Mouse (Mus musculus): Measurements from ENCODE around the gene Ptar1. TPM values are rescaled to one million over a fixed set of nuclear protein-coding genes. Genes with fewer than 3 reads are reported as not detected.
A peak's percentile ranks its signal among the peaks of the same experiment; 100 is the strongest.

Gene Ptar1
- 17.0 and 28.0 TPM in 2 replicates for total RNA-seq (2014; rRNA removed)
- polyA plus RNA-seq (2015; fragmentation: Nextera tagmentation; extraction: Ambion mirVana), result 4.8 and 5.2 TPM in 2 replicates

DNA sequence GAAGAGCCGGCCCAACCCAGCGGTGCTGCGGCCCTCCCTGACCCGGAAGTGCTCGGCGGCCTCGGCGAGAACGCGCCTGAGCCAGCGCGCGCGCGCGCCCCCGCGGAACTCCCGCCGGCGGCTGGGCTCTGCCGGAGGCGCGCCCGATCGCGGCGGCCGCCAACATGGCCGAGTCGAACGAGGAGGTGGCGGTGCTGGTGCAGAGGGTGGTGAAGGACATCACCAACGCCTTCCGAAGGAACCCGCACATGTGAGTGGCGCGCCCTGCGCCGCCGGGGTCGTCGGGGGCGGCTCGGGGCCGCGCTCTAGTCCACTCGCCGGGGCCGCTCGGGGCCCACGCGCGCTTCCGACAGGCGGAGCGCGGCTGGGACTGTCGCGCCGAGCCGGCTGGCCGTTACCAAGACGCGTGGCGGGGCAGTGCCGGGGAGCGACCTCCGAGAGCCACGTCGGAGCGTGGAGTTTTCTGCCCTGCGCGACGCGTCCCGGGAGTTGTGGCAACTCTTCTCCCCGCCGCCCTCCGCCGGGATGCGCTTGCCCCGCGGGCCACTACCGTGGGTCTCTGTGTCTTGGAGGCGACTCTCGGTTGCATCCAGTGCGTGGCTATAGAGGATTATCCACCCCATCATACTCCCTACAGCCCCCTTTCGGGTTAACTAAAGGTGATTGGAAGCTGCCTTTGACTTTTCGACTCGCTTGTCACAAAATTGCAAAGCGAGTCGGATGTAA is at the start of gene Ptar1:
Ptar1 (plus strand) TSS at position 134 of the 726 bp plus-strand sequence.
- Histone ChIP-seq H3K4me3 (ENCODE audit: low read length) (peak within 1 kb of the TSS; percentile 85), H3K4me1 (ENCODE audit: insufficient read depth, low read length) (peaks cover 3% of the 10 kb centered on the region; the same call in 1 of the 2 replicates), H3K27me3 (ENCODE audit: insufficient read depth, low read length) (no peaks in the 10 kb centered on the region), H3K27ac (peak within 1 kb of the TSS; percentile 96), H3K9me3 (ENCODE audit: low read length) (no peaks in the 10 kb centered on the region), H3K36me3 (ENCODE audit: insufficient read depth, low read length) (no peaks in the 10 kb centered on the region), H3K9ac (replicated peaks; ENCODE audit: low read length) (peak within 1 kb of the TSS; percentile 85), H3K4me2 (ENCODE audit: low read depth, low read length) (peak within 1 kb of the TSS; percentile 76)
- ATAC-seq, result peak; percentile 95
- peak; percentile 95 for DNase-seq (ENCODE audit: low spot score)
- 0 out of 2 replicates have a peak, but pooled peaks have one; percentile 15 for TF ChIP-seq CTCF (IDR thresholded peaks at IDR 0.05; ENCODE audit: low read depth)
- WGBS, result under 1% methylated on average over 87 of the region's 93 CpGs

- Histone ChIP-seq H3K36me3 (ENCODE audit: insufficient read depth, low read length) (no peaks in the 10 kb centered on the region), H3K4me2 (ENCODE audit: low read depth, low read length) (no peak overlapping the region), H3K27ac (no peak overlapping the region), H3K4me1 (ENCODE audit: insufficient read depth, low read length) (no peaks in the 10 kb centered on the region), H3K9me3 (ENCODE audit: low read length) (no peaks in the 10 kb centered on the region), H3K9ac (replicated peaks; ENCODE audit: low read length) (no peak overlapping the region), H3K27me3 (ENCODE audit: insufficient read depth, low read length) (no peaks in the 10 kb centered on the region), H3K4me3 (ENCODE audit: low read length) (no peak overlapping the region)
- 96% methylated on average over 5 of the region's 5 CpGs for WGBS
- no peak for DNase-seq (ENCODE audit: low spot score)
- peak; percentile 27; the same call in 1 of the 2 replicates for ATAC-seq
- no peak for TF ChIP-seq CTCF (IDR thresholded peaks at IDR 0.05; ENCODE audit: low read depth)
These were observed 43.4 kb upstream of the Ptar1 start for GRCm38 (mm10) chr19:23643819-23644218.

- no peak for TF ChIP-seq CTCF (IDR thresholded peaks at IDR 0.05; ENCODE audit: low read depth)
- H3K36me3 ChIP-seq (ENCODE audit: insufficient read depth, low read length), result no peaks in the 10 kb centered on the region
- ATAC-seq, result no peak
- no peak overlapping the region for H3K4me2 ChIP-seq (ENCODE audit: low read depth, low read length)
- no peaks in the 10 kb centered on the region for H3K27me3 ChIP-seq (ENCODE audit: insufficient read depth, low read length)
- no peaks in the 10 kb centered on the region for H3K9me3 ChIP-seq (ENCODE audit: low read length)
- H3K4me1 ChIP-seq (ENCODE audit: insufficient read depth, low read length), result no peaks in the 10 kb centered on the region
- WGBS, result 66% methylated on average over 7 of the region's 7 CpGs
- H3K9ac ChIP-seq (replicated peaks; ENCODE audit: low read length), result no peak overlapping the region
- no peak for DNase-seq (ENCODE audit: low spot score)
- no peak overlapping the region for H3K4me3 ChIP-seq (ENCODE audit: low read length)
- H3K27ac ChIP-seq, result no peak overlapping the region
These were observed 41.9 kb upstream of the Ptar1 start for GRCm38 (mm10) chr19:23645347-23645746.

DNA sequence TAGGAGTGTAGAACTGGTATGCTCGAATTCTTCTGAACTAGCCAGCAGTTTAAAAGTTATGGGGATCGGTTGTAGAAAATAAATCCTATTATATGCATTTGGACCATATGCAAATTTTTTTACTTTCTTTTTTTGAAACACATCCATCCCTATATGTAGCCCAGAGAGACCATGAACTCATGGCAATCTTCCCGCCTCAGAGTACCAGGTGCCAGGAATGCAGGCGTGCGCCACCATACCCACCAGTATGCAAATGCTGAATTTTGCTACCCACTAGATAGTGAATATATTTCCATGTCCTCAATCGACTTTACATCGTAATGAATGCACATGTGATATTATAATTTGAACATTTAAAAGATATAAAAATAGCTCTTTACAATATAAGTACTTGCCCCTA is 39.9 kb upstream of the Ptar1 start:
- no peak overlapping the region for H3K27ac ChIP-seq
- 92% methylated on average over 7 of the region's 7 CpGs for WGBS
- no peak overlapping the region for H3K9ac ChIP-seq (replicated peaks; ENCODE audit: low read length)
- TF ChIP-seq CTCF (IDR thresholded peaks at IDR 0.05; ENCODE audit: low read depth), result no peak
- H3K36me3 ChIP-seq (ENCODE audit: insufficient read depth, low read length), result no peaks in the 10 kb centered on the region
- no peaks in the 10 kb centered on the region for H3K27me3 ChIP-seq (ENCODE audit: insufficient read depth, low read length)
- no peaks in the 10 kb centered on the region for H3K9me3 ChIP-seq (ENCODE audit: low read length)
- no peak overlapping the region for H3K4me3 ChIP-seq (ENCODE audit: low read length)
- H3K4me2 ChIP-seq (ENCODE audit: low read depth, low read length), result no peak overlapping the region
- DNase-seq (ENCODE audit: low spot score), result no peak
- ATAC-seq, result no peak
- no peaks in the 10 kb centered on the region for H3K4me1 ChIP-seq (ENCODE audit: insufficient read depth, low read length)

- ATAC-seq, result peak; percentile 95
- H3K4me3 ChIP-seq (ENCODE audit: low read length), result peak within 1 kb of the TSS; percentile 29
- TF ChIP-seq CTCF (IDR thresholded peaks at IDR 0.05; ENCODE audit: low read depth), result no peak
- DNase-seq (ENCODE audit: low spot score), result peak; percentile 80
- H3K9me3 ChIP-seq (ENCODE audit: low read length), result no peaks in the 10 kb centered on the region
- no peaks in the 10 kb centered on the region for H3K4me1 ChIP-seq (ENCODE audit: insufficient read depth, low read length)
- peak within 1 kb of the TSS; percentile 54 for H3K4me2 ChIP-seq (ENCODE audit: low read depth, low read length)
- H3K27me3 ChIP-seq (ENCODE audit: insufficient read depth, low read length), result no peaks in the 10 kb centered on the region
- no peak within 1 kb of the TSS for H3K27ac ChIP-seq
- H3K36me3 ChIP-seq (ENCODE audit: insufficient read depth, low read length), result no peaks in the 10 kb centered on the region
- no peak within 1 kb of the TSS for H3K9ac ChIP-seq (replicated peaks; ENCODE audit: low read length)
- WGBS, result 4% methylated on average over 13 of the region's 13 CpGs
These were observed 34.6 kb upstream of the Ptar1 start, which contains the start of gene 1700028P14Rik for GRCm38 (mm10) chr19:23652644-23653043. Gene 1700028P14Rik, minus strand, starts transcription at chr19:23652812.

DNA sequence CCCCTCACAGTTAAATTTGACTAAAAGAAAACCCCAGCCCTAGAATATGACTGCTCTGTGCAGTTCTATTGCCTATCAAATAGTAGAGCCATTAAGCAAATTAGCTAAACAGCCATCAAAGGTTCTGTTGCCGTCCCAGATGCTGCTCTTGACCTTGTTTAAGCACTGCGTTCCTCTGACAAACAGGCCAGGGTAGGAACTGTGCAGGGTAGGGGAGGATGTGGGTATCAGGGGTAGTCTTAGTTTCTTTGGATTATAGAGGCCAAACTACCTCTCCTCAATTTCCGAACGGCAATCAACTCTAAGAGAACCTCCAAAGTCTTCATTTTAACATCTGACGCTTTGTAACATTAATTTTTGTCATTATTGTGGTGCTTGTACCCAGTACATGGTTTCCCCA is 34.1 kb upstream of the Ptar1 start:
- Histone ChIP-seq H3K27ac (no peak overlapping the region), H3K9ac (replicated peaks; ENCODE audit: low read length) (no peak overlapping the region), H3K4me1 (ENCODE audit: insufficient read depth, low read length) (no peaks in the 10 kb centered on the region), H3K9me3 (ENCODE audit: low read length) (no peaks in the 10 kb centered on the region), H3K4me3 (ENCODE audit: low read length) (no peak overlapping the region), H3K4me2 (ENCODE audit: low read depth, low read length) (peak overlapping the region; percentile 54; the same call in 1 of the 2 replicates), H3K27me3 (ENCODE audit: insufficient read depth, low read length) (no peaks in the 10 kb centered on the region), H3K36me3 (ENCODE audit: insufficient read depth, low read length) (no peaks in the 10 kb centered on the region)
- DNase-seq (ENCODE audit: low spot score), result no peak
- ATAC-seq, result peak; percentile 9; the same call in 1 of the 2 replicates
- WGBS, result 92% methylated on average over 5 of the region's 5 CpGs
- TF ChIP-seq CTCF (IDR thresholded peaks at IDR 0.05; ENCODE audit: low read depth), result no peak
